Mouse (Mus musculus) layer of hippocampus, adult 18-20 months (tissue): ENCODE measurements around the gene Slc16a5. TPM values are rescaled to one million over a fixed set of nuclear protein-coding genes. Genes with fewer than 3 reads are reported as not detected.

Experiments used
- DNase-seq, 2 experiments: peaks; one replicate each; pipeline ENCODE4 v3.0.0; 2022; ENCODE audit warnings: low spot score in 2 of 2
- microRNA-seq, 2 experiments: library from miRNA; unstranded; fragments of <30 nt; microRNA quantifications; one replicate each; pipeline ENCODE4 v1.2.0; 2021
- total RNA-seq, 2 experiments: library from RNA; stranded (reverse); gene quantifications; 2 replicates each; pipeline ENCODE4 v1.2.3; 2021

Slc16a5 gene
- total RNA-seq, 2 experiments from 2014 or later = not detected

- DNase-seq = peak in 1 of 2 experiments; percentile 50
These were observed 51.3 kb downstream of the Slc16a5 start for GRCm38 (mm10) chr11:115513271-115514237.

DNA sequence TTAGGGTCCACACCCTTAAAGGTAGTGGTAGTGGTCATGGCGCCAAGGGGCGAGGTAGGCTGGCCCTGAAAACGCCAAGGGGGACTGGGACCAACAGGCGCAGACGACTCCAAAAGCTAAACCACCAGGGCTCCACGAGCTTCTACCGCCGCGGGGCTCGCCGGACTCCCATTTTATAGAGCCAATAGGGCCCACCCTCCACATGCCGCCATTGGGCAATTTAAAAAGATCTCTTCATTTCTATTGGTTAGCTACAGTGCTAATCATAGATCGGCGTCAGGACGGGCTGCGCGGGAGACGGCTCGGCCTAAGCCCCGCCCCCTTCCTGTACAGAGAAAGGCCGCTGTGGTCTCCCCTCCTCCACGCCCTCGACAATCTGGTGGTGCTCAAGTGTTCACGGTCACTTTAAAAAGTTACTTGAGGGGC is 52.0 kb downstream of the Slc16a5 start, which contains the start of gene Jpt1:
TSS of gene Jpt1 (minus strand) at position 150 of the 426 bp plus-strand sequence.
- peak; percentile 95 to 99 for DNase-seq

DNA sequence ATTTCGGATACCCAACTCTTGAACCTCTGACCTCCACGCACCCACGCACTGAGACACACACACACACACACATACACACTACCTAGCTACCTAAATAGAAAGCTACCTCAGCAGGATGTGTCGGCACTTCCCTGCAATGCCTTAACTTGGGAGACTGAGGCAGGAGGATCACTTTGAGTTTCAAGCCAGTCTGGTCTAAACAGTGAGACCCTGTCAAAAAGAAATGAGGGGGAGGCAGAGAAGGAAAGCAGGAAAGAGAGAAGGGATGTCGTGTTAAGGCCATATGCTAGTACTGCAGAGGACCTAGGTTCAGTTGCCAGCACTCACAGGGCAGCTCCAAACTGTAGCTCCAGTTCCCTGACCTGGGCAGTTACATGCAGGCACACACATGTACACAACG is 52.7 kb downstream of the Slc16a5 start:
- no peak for DNase-seq

DNA sequence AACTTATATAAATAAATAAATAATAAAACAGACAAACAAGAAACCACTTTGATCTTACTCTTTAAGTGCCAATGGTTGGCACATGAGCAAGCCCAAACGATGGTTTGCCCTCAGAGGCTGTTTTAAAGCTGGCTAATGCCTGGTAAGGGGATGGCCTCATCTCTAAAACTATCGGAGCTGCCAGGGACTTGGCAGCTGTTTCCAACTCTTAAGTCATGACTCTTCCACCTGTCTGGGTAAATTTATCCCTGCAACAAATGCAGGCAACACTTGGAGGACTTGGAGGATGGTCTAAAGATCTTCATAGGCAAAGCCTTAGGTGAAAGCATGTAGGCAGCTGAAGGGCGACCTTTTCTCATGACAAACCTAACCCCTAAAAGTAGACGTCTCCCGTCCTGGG is 54.7 kb downstream of the Slc16a5 start:
- DNase-seq = no peak

DNA sequence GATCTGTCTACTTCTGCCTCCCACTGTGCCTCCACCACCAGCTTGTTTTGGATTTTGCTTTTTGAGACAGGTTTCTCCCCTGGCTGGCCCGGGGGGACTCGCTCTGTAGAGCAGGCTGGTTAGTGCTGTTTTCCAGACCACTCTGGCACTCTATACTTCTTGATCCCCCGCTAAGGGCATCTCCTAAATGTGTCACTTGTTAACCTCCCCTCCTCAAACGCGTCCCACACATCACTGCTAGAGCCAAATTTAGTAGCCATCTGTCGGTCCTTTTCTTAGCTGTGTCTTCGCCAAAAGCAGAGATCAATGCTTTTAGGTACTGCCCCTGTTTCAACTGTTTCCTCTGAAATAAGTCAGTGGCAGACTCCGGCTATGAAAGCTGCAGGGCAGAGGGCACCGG is 56.4 kb downstream of the Slc16a5 start:
- DNase-seq = peak in 1 of 2 experiments; percentile 27

GRCm38 (mm10) chr11:115519581-115519980 is 57.3 kb downstream of the Slc16a5 start:
- no peak for DNase-seq

DNA sequence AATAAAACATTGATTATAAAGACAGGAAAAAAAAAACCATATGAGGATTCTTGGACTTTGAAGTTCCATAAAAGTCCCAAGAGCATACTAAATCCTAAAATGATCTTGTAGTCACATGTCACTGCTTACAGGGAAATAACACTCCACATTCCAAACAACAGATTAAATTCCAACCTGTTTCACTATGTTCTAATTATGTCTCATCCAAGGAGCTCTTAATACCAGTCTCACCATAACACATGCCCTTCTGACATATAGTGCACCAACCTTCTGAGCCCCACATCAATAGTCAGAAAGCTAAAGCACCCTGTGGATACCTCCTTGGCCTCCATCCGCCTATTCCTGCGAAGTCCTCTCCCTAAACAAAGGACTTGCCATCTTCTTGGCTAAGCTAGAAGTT is 57.9 kb downstream of the Slc16a5 start:
- DNase-seq = no peak

DNA sequence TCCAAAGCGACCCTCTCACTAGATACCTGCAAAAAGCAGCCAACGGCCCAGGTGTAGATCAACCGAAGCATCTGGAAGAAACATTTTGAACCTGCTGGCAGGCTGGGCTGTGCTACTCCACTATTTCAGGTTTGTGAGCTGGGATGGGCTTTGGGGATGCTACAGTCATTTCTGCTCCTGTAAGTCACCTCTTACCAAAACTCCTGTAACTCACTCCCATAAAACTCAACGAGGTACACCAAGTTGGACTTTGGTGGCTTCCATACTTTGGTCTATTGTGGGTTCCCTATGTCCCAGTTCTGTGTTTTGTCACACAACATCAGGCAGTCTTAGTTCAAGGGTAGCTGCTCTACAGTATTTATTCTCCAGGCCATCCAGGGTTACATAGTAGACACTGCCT is 58.8 kb downstream of the Slc16a5 start:
- no peak for DNase-seq

DNA sequence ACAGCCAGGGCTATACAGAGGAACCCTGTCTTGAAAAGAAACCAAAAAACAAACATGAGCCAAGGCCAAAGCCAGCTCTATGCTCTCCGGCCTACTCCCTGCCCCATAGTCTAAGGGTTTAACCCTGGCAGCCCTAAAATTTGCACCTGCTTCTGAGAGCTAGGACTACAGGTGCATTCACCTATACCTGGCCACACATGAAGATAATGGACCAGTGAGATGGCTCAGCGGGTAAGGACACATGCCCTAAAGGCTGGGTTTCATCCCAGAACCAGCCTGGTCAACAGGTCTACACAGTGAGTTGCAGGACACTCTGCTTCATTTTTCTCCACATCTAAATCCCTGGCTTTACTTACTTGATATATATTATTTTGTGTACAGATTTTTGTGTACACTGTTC is 60.0 kb downstream of the Slc16a5 start:
- no peak for DNase-seq

GRCm38 (mm10) chr11:115522703-115523102 is 60.4 kb downstream of the Slc16a5 start:
- no peak for DNase-seq

Small RNA genes within 50 kb of the gene (microRNA-seq; reads per million reads assigned to microRNA genes)
- gene Mir3968 = 0 reads per million in 2 experiments

Other genes with a start within 250 kb of the Slc16a5 start
- gene Grin2c, start 195.2 kb upstream of the Slc16a5 start, total RNA-seq = 10 to 100 TPM; 43.3 to 44.8 TPM
- gene Fdxr, start 185.4 kb upstream of the Slc16a5 start, total RNA-seq = 10 to 100 TPM; 19.0 to 19.9 TPM
- gene Fads6, start 164.8 kb upstream of the Slc16a5 start, total RNA-seq = 10 to 100 TPM; 16.7 to 17.3 TPM
- gene Otop2, start 155.3 kb upstream of the Slc16a5 start, total RNA-seq = 1 to 10 TPM in 1 of 2 experiments, under 1 TPM in 1; 0.20 to 1.0 TPM
- gene Ush1g, start 140.4 kb upstream of the Slc16a5 start, total RNA-seq = under 1 TPM; 0.66 to 0.79 TPM
- under 1 TPM in 1 of 2 experiments, not detected in 1; 0.22 TPM for gene Otop3, start 127.7 kb upstream of the Slc16a5 start, total RNA-seq
- gene Hid1, start 94.7 kb upstream of the Slc16a5 start, total RNA-seq = 100 to 1,000 TPM; 110 to 115 TPM
- 10 to 100 TPM; 29.7 to 30.6 TPM for gene Cdr2l, start 80.6 kb upstream of the Slc16a5 start, total RNA-seq
- gene Mrpl58, start 58.7 kb upstream of the Slc16a5 start, total RNA-seq = 100 to 1,000 TPM in 1 of 2 experiments, 10 to 100 TPM in 1; 97.7 to 102 TPM
- gene Atp5h, start 42.5 kb upstream of the Slc16a5 start, total RNA-seq = 100 to 1,000 TPM; 468 to 483 TPM
- 10 to 100 TPM; 81.5 to 82.2 TPM for gene Kctd2, start 42.3 kb upstream of the Slc16a5 start, total RNA-seq
- gene Trim80, start 21.9 kb upstream of the Slc16a5 start, total RNA-seq = not detected
- 10 to 100 TPM; 11.4 to 13.8 TPM for gene Armc7, start 13.2 kb downstream of the Slc16a5 start, total RNA-seq
- gene Nt5c, start 29.4 kb downstream of the Slc16a5 start, total RNA-seq = 10 to 100 TPM; 66.5 to 66.8 TPM
- gene Jpt1, start 51.9 kb downstream of the Slc16a5 start, total RNA-seq = 100 to 1,000 TPM; 136 to 139 TPM
- 100 to 1,000 TPM; 307 to 316 TPM for gene Sumo2, start 73.8 kb downstream of the Slc16a5 start, total RNA-seq
- gene Nup85, start 102.0 kb downstream of the Slc16a5 start, total RNA-seq = 10 to 100 TPM; 46.8 to 48.6 TPM
- gene Mrps7, start 141.5 kb downstream of the Slc16a5 start, total RNA-seq = 10 to 100 TPM; 49.0 to 50.1 TPM
- 10 to 100 TPM; 68.6 to 73.5 TPM for gene Gga3, start 141.6 kb downstream of the Slc16a5 start, total RNA-seq
- gene Mif4gd, start 150.5 kb downstream of the Slc16a5 start, total RNA-seq = 10 to 100 TPM; 18.9 to 19.4 TPM
- 10 to 100 TPM; 59.2 to 61.9 TPM for gene Slc25a19, start 165.8 kb downstream of the Slc16a5 start, total RNA-seq
- 100 to 1,000 TPM; 184 to 203 TPM for gene Grb2, start 246.1 kb downstream of the Slc16a5 start, total RNA-seq